Mouse (Mus musculus): ENCODE results near the gene Bckdk.
"Not testable (repeated sequence)": the region's sequence is repeated elsewhere in the genome, so short reads cannot be mapped to it uniquely, and the experiment has no call there.

Gene Bckdk

GRCm38 (mm10) chr7:127895891-127896290, 8.0 kb upstream of the Bckdk start:
- DNase-seq (ENCODE audit: low read depth, low spot score), result not testable (repeated sequence)

- peak; percentile 53 for DNase-seq (ENCODE audit: low read depth, low spot score)
These were observed 7.5 kb upstream of the Bckdk start for GRCm38 (mm10) chr7:127896384-127896783.

- DNase-seq (ENCODE audit: low read depth, low spot score), result no peak
These were observed 6.3 kb upstream of the Bckdk start for GRCm38 (mm10) chr7:127897542-127897941.

DNA sequence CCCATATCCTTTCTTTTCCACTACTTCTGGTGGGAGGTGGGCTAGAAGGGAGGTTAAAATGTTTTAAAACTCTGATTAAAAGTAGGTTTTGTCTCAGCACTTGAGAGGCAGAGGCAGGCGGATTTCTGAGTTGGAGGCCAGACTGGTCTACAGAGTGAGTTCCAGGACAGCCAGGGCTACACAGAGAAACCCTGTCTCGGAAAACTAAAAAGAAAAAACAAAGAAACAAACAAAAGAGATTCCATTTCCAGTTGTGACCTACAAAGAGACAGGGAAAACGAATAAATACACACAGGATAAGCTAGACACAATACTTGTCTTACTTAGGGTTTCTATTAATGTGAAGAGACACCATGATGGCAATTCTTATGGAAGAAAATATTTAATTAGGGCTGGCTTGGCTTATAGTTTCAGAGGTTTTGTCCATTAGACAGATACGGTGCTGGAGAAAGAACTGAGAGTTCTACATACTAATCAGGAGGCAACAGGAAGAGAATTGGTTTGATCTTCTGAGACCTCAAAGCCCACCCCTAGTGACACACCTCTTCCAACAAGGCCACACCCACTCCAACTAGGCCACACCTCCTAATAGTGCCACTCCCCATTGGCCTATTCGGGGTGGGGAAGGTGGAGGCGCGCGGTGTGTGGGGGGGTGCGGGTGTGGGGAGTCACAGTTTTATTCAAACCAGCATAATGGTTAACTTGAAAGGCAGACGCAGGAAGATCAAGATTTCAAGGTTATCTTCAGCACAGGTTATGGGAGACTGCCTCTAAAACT, 5.5 kb upstream of the Bckdk start:
- DNase-seq (ENCODE audit: low read depth, low spot score), result no peak

DNA sequence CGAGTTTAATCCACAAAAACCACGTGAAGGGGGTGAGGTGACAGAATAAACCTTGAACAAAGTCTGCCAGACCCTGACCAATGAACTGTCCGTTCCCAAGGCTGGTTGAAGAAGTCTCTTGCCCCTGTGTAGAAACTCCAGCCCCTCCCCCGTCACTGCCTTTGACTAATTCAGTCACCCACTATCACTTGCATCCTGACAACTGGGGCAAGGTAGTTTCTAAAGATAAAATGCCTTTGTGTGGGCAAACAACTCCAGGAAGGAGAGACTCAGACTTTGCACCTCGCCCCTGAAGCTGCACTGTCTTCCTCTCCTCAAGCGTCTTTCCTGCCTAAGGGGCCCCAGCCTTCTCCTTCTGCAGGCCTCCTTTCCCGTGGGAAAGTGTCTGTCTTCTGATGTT, 3.9 kb upstream of the Bckdk start:
- DNase-seq (ENCODE audit: low read depth, low spot score), result no peak

DNA sequence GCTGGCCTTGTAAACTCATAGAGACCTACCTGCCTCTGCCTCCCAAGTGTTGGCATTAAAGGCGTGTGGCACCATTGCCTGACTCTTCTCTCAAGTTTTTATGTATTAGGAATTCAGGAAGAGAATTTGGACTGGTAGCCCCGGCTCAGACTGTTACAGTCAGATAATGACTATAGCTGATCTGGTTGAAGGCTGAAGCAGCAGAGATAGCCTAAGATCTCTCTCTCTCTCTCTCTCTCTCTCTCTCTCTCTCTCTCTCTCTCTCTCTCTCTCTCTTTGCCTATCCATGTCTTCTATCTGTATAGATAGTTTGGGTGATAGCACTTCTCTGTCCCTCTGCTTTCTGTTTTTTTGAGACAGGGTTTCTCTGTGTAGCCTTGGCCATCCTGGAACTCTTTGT, 2.1 kb upstream of the Bckdk start:
- DNase-seq (ENCODE audit: low read depth, low spot score), result no peak

- DNase-seq (ENCODE audit: low read depth, low spot score), result no peak
These were observed 4.1 kb downstream of the Bckdk start for GRCm38 (mm10) chr7:127907939-127908338.

- DNase-seq (ENCODE audit: low read depth, low spot score), result no peak
These were observed 4.8 kb downstream of the Bckdk start for GRCm38 (mm10) chr7:127908656-127909055.

- DNase-seq (ENCODE audit: low read depth, low spot score), result peak; percentile 91
These were observed 8.4 kb downstream of the Bckdk start, which contains the start of gene Kat8 for GRCm38 (mm10) chr7:127912190-127912871. Kat8 (plus strand) TSS chr7:127912516.

DNA sequence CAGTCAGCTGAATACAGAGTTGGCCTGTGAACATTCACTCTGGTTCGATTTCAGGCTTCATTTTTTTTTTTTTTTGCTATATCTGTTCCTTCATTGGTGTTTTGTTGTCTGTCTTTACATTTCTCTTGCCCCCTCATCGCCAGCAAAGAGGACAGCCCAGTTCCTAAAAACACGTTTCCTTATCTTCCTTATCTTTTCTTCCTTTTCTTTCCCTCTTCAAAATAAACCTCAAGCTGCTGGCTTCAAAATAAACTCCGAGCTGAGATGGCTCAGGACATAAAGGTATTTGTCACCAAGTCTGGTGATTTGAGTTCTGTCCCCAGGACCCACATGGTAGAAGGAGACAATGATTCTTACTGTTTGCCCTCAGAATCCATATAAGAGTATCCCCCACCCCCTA, 9.1 kb downstream of the Bckdk start:
- DNase-seq (ENCODE audit: low read depth, low spot score), result no peak

DNA sequence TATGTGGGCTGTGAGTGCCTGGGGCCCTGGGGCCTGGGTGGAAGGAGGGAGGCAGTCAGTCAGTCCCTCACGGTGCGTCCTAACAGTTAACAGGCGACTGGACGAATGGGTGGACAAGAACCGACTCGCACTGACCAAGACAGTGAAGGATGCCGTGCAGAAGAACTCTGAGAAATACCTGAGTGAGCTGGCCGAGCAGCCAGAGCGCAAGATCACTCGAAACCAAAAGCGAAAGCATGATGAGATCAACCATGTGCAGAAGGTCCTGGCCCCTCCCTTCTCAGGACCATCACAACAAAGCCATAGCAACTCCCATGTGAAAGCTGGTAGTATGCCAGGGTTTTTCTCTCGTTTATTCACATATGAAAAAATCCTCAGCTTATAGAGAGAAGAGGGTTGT, 11.4 kb downstream of the Bckdk start:
- no peak for DNase-seq (ENCODE audit: low read depth, low spot score)

- peak; percentile 52 for DNase-seq (ENCODE audit: low read depth, low spot score)
These were observed 14.3 kb downstream of the Bckdk start for GRCm38 (mm10) chr7:127918203-127918602.

GRCm38 (mm10) chr7:127919290-127919689, 15.4 kb downstream of the Bckdk start:
- DNase-seq (ENCODE audit: low read depth, low spot score), result no peak

DNA sequence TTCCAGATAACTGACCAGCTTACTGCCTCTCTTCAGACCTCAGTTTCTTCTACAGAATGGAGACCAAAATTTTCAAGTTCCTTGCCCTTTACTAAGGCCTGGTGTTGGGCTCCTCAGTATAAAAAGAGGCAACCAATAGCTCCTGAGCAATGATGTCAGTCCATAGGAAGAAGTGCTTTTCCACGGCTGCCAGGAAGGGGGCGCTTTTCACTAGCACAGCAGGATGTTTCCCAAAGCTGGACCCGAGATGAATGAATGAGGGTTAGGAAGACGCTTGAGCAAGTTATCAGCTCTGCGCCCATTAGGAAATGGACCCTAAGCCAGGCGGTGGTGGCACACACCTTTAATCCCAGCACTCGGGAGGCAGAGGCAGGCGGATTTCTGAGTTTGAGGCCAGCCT, 17.6 kb downstream of the Bckdk start:
- peak; percentile 30 for DNase-seq (ENCODE audit: low read depth, low spot score)

GRCm38 (mm10) chr7:127922451-127923275, 18.8 kb downstream of the Bckdk start:
- no peak for DNase-seq (ENCODE audit: low read depth, low spot score)

DNA sequence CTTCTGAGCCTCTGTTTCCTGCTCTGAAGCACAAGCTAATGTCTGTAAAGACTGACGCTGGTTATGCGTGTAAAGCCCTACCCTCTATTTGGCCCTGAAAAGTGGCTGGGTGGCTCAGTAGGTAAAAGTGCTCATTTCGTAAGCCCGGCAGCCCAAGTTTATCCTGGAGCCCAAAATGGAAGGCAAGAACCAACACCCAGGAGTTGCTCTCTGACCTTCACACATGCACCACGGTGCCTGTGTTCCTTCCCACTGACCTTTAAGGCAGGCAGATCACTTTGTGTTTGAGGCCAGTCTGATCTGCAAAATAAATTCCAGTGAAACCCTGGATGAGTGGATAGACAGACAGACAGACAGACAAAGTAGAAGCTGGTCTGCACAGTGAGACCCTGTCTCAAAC, 19.8 kb downstream of the Bckdk start:
- no peak for DNase-seq (ENCODE audit: low read depth, low spot score)

DNA sequence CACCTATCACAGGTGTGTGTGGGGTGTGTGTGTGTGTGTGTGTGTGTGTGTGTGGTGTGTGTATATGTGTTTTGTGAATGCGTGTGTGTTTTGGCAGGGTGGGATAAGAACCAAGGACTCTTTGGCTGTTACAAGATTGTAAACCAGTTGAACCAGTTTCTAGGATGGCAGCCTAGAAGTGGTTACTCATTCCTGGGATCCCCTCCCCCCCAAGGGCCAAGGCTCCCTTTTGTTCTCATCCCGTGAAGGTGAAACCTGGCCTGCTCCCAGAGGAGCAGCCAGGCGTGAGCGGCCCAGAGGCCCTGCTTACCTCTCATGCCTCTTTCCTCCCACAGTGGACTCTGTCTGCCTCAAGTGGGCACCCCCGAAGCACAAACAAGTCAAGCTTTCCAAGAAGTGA, 21.4 kb downstream of the Bckdk start:
- DNase-seq (ENCODE audit: low read depth, low spot score), result no peak

DNA sequence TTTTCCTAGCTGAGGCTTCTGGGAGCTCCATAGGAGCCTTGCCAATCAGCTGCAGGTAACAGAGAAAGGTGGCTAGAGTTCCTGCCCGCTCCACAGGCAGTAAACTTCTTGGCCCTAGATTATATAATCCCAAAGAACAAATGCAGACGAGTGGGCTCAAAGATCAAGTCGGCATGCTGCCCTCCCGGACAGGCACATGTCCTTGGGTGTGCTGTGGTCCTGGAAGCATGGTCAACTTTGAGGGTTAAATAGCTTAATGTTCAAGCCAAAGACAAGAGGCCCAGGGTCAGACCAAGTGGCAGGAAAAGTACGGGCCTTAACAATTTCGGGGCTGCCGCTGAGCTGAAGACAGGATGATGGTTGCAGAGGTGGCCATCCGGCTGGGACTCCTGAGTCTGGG, 22.2 kb downstream of the Bckdk start:
- DNase-seq (ENCODE audit: low read depth, low spot score), result no peak

DNA sequence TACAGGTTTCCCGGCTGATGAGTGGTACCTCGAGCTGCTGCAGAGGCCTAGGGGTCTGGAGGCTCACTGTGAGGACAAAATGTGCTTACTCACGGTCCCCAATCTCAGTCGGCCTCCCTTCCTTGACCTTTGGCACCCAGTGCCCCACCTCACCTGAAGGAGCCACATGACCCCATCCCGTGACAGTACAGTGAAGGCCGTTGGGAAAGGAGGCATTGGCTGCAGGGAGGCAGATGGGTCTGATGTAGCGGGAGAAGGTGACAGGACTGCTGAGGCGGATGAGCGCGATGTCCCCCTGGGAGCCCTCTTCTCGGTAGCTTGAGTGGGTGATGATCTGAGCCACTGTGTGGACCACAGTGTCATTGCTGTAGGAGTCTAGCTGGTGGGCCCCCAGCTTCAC, 23.0 kb downstream of the Bckdk start:
- DNase-seq (ENCODE audit: low read depth, low spot score), result no peak

GRCm38 (mm10) chr7:127927726-127928125, 23.8 kb downstream of the Bckdk start:
- no peak for DNase-seq (ENCODE audit: low read depth, low spot score)

DNA sequence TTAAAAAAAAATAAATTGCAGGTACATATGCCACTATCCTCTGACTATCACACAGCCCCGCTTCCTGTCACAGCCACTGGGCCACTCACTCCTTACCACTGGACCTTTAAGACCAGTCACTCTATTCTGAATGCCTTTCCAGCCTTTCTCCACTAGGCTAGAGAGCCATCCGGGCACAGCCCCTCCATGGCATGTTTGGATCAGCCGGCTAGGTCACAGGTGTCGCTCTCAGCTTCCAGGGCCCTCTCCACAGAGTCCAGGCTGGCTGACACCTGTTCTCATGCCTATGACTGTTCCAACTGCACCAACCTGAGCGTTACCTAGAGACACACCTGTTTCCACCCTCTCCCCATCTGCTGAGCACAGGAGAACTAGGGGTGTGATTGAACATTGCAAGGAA, 24.7 kb downstream of the Bckdk start:
- DNase-seq (ENCODE audit: low read depth, low spot score), result no peak

DNA sequence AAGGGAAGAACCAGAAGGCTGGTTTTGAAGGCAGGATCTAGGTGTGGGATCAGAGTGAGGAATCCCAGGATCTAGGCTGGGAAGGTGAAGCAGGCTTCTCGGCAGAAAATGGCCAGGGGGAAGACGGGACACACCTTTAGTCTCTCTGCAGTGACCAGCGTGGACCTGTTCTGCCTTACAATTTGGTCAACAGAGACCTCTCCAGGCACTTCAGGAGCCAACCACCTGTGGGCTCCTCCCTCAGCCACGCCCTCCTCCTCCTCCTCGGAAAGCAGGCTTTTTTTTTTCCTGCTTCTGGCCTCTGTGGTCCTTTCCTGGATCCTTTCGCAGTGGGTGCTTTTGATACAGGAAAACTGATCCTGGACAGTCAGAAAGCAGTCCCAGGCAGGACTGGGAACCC, 26.0 kb downstream of the Bckdk start, which contains the start of gene Prss8:
Gene Prss8 (minus strand): TSS at position 182 of the 400 bp plus-strand sequence.
- no peak for DNase-seq (ENCODE audit: low read depth, low spot score)
